Mouse (Mus musculus) liver, adult 2 months (tissue): ENCODE results near the gene Ncstn.

ENCODE experiments used
- CTCF ChIP-seq: fragments of 200-500 bp; IDR thresholded peaks from 2 replicates; pipeline ENCODE4 v1.5.1; 2011; ENCODE audit warnings: low read depth, low read length, control low read depth
- POLR2A ChIP-seq: fragments of 200-500 bp; IDR thresholded peaks from 2 replicates; pipeline ENCODE4 v1.6.1; 2011; ENCODE audit warnings: low read length, control low read depth; ENCODE audit not compliant: insufficient read depth; ENCODE audit errors: extremely low read depth

DNA sequence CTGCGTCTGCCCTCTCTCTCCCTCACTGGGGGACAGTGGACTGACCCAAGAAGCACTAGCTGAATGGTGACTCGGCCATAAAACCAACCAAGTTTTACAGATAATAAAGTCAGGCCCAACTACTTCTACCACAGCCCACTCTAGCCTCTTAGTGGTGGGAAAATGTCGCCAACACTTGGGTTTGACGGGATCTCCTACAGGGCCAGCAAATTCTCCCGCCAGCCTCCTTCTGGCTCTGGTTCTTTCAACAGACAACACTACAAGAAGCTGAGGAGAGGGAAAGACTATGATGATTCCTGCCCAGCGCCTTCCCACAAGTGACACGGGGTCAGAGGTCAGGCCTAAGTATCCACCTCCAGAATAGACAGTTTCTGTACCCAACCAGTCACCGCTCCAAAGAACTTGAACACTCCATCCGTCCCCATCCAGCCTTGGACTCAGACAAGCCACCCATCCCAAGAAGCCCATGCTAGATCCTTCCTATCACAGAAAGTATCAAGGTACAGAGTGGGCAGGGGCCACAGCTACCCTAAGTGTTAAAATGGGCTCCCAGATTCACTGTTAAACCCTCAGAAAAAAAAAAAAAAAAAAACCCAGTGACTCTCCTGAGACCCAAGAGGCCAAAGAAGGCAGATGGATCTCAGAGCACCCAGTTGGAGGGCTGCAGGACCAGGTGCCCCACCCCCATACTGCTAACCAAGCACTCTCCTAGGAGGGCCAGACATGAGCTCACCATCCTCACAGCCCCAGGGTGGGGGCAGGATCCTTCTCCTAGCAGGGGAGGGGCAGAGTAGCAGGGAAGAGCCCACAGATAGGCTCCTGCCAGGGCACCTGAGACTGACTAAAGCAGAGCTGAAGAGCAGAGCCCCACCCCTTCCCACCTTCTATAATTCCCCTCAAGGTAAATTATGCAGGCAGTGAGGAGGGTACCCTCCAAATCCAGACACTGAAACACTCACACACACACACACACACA, 64.0 kb downstream of the Ncstn start:
- TF ChIP-seq CTCF (no peak), POLR2A (no peak)
